Mouse (Mus musculus) adrenal gland (tissue): ENCODE results near the gene Nemp1.

Experiments
- intact Hi-C: fragments of 180-260 bp; cut with DNase I; formaldehyde crosslinking; loops from one replicate; pipeline ENCODE4 v1.15.1; 2025

Gene Nemp1

GRCm38 (mm10) chr10:127712736-127713135 lies 46.0 kb downstream of the Nemp1 start:
- intact Hi-C loops = no loop called here

- intact Hi-C loops = no loop called here
Observed at GRCm38 (mm10) chr10:127721671-127722418, 55.1 kb downstream of the Nemp1 start.

GRCm38 (mm10) chr10:127724178-127724577 lies 57.5 kb downstream of the Nemp1 start, which contains the start of gene Tac2:
Gene Tac2, plus strand, starts transcription at chr10:127724478.
- intact Hi-C loops = no loop called here

GRCm38 (mm10) chr10:127725136-127725535 lies 58.4 kb downstream of the Nemp1 start:
- intact Hi-C loops = no loop called here

GRCm38 (mm10) chr10:127728437-127728836 lies 61.7 kb downstream of the Nemp1 start:
- intact Hi-C loops = no loop called here

GRCm38 (mm10) chr10:127730285-127730932 lies 63.7 kb downstream of the Nemp1 start:
- intact Hi-C loops = no loop called here

GRCm38 (mm10) chr10:127730933-127731310 lies 64.2 kb downstream of the Nemp1 start:
- intact Hi-C loops = no loop called here

- intact Hi-C loops = no loop called here
Observed at GRCm38 (mm10) chr10:127731397-127731796, 64.7 kb downstream of the Nemp1 start.

GRCm38 (mm10) chr10:127734434-127734833 lies 67.7 kb downstream of the Nemp1 start:
- intact Hi-C loops = loop anchor here (2.0 kb wide), 2 partner anchors 42 to 202 kb away; no protein-coding TSS in a partner anchor

- intact Hi-C loops = loop anchor here (5.0 kb wide), 1 partner anchor 59 kb away; no protein-coding TSS in a partner anchor
Observed at GRCm38 (mm10) chr10:127736266-127736665, 69.6 kb downstream of the Nemp1 start.

- intact Hi-C loops = loop anchor here (5.0 kb wide), 1 partner anchor 60 kb away; no protein-coding TSS in a partner anchor
Observed at GRCm38 (mm10) chr10:127736916-127737315, 70.2 kb downstream of the Nemp1 start.

GRCm38 (mm10) chr10:127737552-127737951 lies 70.9 kb downstream of the Nemp1 start:
- intact Hi-C loops = loop anchor here (5.0 kb wide), 1 partner anchor 60 kb away; no protein-coding TSS in a partner anchor

GRCm38 (mm10) chr10:127738151-127738882 lies 71.6 kb downstream of the Nemp1 start:
- intact Hi-C loops = loop anchor here (5.0 kb wide), 1 partner anchor 61 kb away; no protein-coding TSS in a partner anchor

GRCm38 (mm10) chr10:127739083-127739660 lies 72.5 kb downstream of the Nemp1 start, which contains the start of gene Zbtb39:
Gene Zbtb39, plus strand, starts transcription at chr10:127739538.
- intact Hi-C loops = loop anchor here (5.0 kb wide), 1 partner anchor 62 kb away; no protein-coding TSS in a partner anchor

GRCm38 (mm10) chr10:127739661-127740161 lies 73.0 kb downstream of the Nemp1 start:
- intact Hi-C loops = loop anchor here (5.0 kb wide), 1 partner anchor 62 kb away; no protein-coding TSS in a partner anchor

- intact Hi-C loops = no loop called here
Observed at GRCm38 (mm10) chr10:127744661-127745060, 78.0 kb downstream of the Nemp1 start.

- intact Hi-C loops = no loop called here
Observed at GRCm38 (mm10) chr10:127745886-127746285, 79.2 kb downstream of the Nemp1 start.

GRCm38 (mm10) chr10:127747254-127747653 lies 80.6 kb downstream of the Nemp1 start:
- intact Hi-C loops = no loop called here

GRCm38 (mm10) chr10:127748847-127749612 lies 82.3 kb downstream of the Nemp1 start:
- intact Hi-C loops = no loop called here
